Mouse (Mus musculus) gastrocnemius, adult 2 months (tissue): ENCODE data around the gene Serinc3. TPM values are rescaled to one million over a fixed set of nuclear protein-coding genes. Genes with fewer than 3 reads are reported as not detected.

Experiments used
- DNase-seq: peaks from one replicate; pipeline ENCODE4 v3.0.0; 2022
- H3K27ac ChIP-seq: fragments of 200-600 bp; 2 replicates; pipeline ENCODE4 v1.8.1; 2022; ENCODE audit warnings: mild to moderate bottlenecking
- H3K4me3 ChIP-seq: fragments of 200-600 bp; 2 replicates; pipeline ENCODE4 v1.8.1; 2022; ENCODE audit warnings: mild to moderate bottlenecking, moderate library complexity
- CTCF ChIP-seq: fragments of 200-600 bp; IDR thresholded peaks from 2 replicates; pipeline ENCODE4 v1.8.1; 2022; ENCODE audit warnings: antibody characterized with exemption, mild to moderate bottlenecking, moderate library complexity
- intact Hi-C: fragments of 180-260 bp; cut with DNase I; formaldehyde crosslinking; loops from one replicate; pipeline ENCODE4 v1.15.1; 2025
- total RNA-seq, 2 experiments: library from RNA; stranded (reverse); gene quantifications; 2 replicates each; pipeline ENCODE4 v1.2.3; 2021

The Serinc3 gene
- total RNA-seq, 2 experiments from 2014 or later: 118 to 147 TPM

GRCm38 (mm10) chr2:163613990-163614389, 30.9 kb downstream of the Serinc3 start:
- Histone ChIP-seq H3K27ac (no peak overlapping the region), H3K4me3 (no peak overlapping the region)
- intact Hi-C loops: no loop called here
- DNase-seq: no peak
- no peak for TF ChIP-seq CTCF

DNA sequence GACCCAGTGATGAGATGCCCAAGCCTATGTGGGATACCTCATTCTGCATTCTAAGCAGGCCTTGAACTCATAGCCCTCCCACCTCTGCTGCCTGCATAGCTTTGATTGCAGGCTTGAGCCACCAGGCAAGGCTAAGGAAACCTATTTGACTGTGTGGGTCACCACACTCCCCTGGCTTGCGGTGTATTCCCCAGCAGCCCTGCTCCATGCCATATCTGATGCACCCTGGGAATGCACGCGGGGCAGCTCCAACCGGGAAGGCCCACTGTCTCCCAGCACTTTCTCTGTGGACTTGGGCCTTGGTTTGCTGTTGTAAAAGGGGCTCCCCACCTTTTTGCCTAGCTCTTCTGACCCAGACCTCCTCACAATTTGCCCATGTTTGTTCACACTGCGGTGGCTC, 31.7 kb downstream of the Serinc3 start:
- TF ChIP-seq CTCF: no peak
- intact Hi-C loops: no loop called here
- Histone ChIP-seq H3K4me3 (no peak overlapping the region), H3K27ac (no peak overlapping the region)
- DNase-seq: no peak

DNA sequence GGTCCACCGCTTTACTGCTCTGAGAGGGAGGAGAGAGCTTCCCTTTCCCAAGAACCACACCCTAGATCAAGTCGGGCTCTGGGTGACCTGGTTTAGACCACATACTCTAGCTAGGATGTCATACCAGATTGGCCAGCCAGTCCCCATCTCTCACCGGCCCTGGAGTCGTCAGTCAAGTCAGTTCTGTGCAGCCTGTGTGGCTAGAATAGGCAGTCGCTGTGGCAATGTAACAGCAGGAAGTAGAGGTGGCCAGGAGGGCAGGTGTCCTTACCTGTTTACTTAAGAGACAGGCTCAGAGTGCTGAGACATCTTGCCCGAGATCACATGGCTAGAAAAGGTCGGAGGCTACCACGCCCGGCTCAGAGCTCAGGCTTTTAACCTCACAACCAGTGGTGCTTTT, 33.8 kb downstream of the Serinc3 start:
- TF ChIP-seq CTCF: no peak
- H3K27ac ChIP-seq: peak overlapping the region; percentile 13; the same call in 1 of the 2 replicates
- intact Hi-C loops: no loop called here
- H3K4me3 ChIP-seq: no peak overlapping the region
- DNase-seq: no peak

- TF ChIP-seq CTCF: no peak
- no peak overlapping the region for H3K4me3 ChIP-seq
- no peak overlapping the region for H3K27ac ChIP-seq
- intact Hi-C loops: no loop called here
- DNase-seq: no peak
Measured at GRCm38 (mm10) chr2:163609281-163609975, 35.5 kb downstream of the Serinc3 start.

- no peak overlapping the region for H3K27ac ChIP-seq
- H3K4me3 ChIP-seq: no peak overlapping the region
- intact Hi-C loops: no loop called here
- no peak for TF ChIP-seq CTCF
- DNase-seq: no peak
Measured at GRCm38 (mm10) chr2:163608008-163608407, 36.9 kb downstream of the Serinc3 start.

DNA sequence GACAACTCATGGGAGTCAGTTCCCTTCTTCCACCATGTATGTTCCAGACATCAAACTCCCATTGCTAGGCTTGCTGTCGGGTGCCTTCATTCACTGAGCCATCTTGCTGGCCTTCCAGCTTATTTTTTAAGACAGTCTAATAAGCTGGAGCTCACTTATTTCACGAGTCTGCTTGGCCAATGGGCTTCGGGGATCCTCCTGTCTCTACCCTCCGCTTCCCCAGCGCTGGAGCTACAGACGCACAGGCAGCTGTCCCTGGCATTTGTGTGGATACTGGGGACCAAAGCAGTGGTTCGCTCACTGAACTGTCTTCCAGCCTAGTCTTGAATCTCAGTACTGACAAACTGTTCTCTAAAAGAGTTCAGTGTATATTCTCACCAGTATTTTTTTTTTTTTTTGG, 38.8 kb downstream of the Serinc3 start:
- no peak overlapping the region for H3K27ac ChIP-seq
- no peak for DNase-seq
- no peak overlapping the region for H3K4me3 ChIP-seq
- intact Hi-C loops: no loop called here
- TF ChIP-seq CTCF: no peak

DNA sequence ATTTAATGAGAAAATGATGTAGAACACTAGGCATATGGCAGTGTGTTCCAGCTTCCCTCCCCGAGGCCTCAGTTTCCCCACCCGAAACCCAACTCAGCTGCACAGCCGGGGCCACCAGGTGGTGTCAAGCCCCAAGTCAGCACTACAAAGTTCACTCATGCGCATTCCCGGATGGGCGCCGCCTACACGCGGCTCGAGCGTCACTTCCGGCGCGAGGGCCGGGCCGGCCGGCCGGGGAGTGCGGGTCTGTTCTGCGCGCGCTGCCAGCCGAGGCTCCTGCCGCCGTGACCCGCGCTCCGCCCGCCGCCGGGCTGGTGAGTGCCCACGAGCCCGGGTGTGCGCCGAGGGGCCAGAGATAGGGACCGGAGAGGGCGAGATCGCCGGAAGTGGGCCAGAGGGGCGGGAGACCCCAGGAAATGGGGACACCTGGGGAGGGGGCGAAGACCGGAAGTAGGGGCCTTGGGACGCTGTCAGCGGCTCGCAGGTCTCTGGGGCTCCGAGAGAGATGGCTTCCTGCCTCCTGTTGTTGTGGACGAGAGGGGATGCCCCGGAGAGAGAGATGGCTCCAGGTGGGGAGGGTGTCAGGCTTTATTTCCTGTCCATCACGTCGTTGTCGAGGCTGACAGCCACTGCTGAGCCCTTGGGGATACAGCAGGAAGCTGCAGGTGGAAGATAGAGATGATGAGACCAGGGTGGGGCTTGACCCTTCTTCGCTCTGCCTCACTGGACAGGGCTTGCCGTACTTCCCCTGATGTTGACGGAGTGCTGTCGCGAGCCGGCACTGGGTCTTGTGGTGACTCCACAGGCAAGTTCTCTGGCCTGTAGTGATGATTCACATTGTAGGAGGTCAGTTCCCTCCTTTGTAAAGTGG, 42.6 kb downstream of the Serinc3 start, which contains the start of gene Ttpal:
TSS of gene Ttpal (plus strand) at position 214 of the 871 bp plus-strand sequence.
- Histone ChIP-seq H3K27ac (peak within 1 kb of the TSS; percentile 99), H3K4me3 (peak within 1 kb of the TSS; percentile 80)
- peak; percentile 79 for TF ChIP-seq CTCF
- DNase-seq: peak; percentile 93
- intact Hi-C loops: loop anchor here (1.0 to 2.0 kb wide), 2 partner anchors 36 to 117 kb away; no protein-coding TSS in a partner anchor

DNA sequence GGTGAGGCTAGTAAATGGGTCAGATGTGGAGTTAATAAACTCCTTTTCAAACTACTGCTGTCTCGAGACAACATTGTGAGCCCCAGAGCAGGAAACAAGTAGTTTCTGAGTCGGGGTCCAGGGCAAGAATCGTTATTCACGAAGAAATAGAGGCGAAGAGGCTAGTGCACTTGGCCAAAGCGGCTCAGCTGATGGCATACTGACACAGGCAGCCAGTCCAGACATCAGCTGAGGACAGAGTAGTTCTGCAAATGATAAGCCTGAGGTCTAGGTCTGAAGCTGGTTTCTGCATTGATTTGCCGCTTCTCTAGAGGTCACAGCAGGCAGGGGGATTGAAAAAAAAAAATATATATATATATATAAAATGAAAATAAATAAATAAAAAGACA, 43.2 kb downstream of the Serinc3 start:
- no peak for DNase-seq
- peak overlapping the region; percentile 80 for H3K4me3 ChIP-seq
- no peak for TF ChIP-seq CTCF
- intact Hi-C loops: loop anchor here (1.0 to 2.0 kb wide), 2 partner anchors 37 to 118 kb away; no protein-coding TSS in a partner anchor
- H3K27ac ChIP-seq: peak overlapping the region; percentile 99

GRCm38 (mm10) chr2:163601066-163601465, 43.9 kb downstream of the Serinc3 start:
- no peak for TF ChIP-seq CTCF
- intact Hi-C loops: no loop called here
- Histone ChIP-seq H3K27ac (peak overlapping the region; percentile 99), H3K4me3 (no peak overlapping the region)
- DNase-seq: no peak

DNA sequence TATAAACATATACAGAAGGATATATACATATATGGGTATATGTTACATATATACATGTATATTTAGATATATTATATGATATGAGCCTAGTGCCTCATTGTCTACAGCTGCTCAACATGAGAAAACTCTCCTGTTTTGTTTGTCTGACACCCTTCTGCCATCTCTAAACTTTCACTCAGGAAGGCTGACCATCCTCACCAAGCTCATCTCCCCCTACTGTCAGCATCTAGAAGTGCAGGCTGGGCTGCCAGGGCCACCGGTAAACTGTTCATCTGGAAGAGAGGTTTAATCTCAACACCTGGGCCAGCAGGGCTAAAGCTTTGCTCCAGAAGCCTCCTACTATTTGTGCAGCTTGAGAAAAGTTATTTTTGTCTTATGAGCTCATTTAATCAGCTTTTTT, 45.7 kb downstream of the Serinc3 start:
- intact Hi-C loops: loop anchor here (2.0 to 10.0 kb wide), 2 partner anchors 64 to 144 kb away; no protein-coding TSS in a partner anchor
- Histone ChIP-seq H3K4me3 (no peak overlapping the region), H3K27ac (peak overlapping the region; percentile 48; the same call in 1 of the 2 replicates)
- peak; percentile 86 for TF ChIP-seq CTCF
- peak; percentile 81 for DNase-seq

GRCm38 (mm10) chr2:163597661-163598060, 47.3 kb downstream of the Serinc3 start:
- intact Hi-C loops: loop anchor here (2.0 to 10.0 kb wide), 2 partner anchors 63 to 143 kb away; no protein-coding TSS in a partner anchor
- Histone ChIP-seq H3K4me3 (no peak overlapping the region), H3K27ac (no peak overlapping the region)
- TF ChIP-seq CTCF: peak; percentile 54
- DNase-seq: peak; percentile 46

- no peak for TF ChIP-seq CTCF
- Histone ChIP-seq H3K4me3 (no peak overlapping the region), H3K27ac (peak overlapping the region; percentile 86)
- intact Hi-C loops: loop anchor here (10.0 kb wide), 1 partner anchor 142 kb away; no protein-coding TSS in a partner anchor
- no peak for DNase-seq
Measured at GRCm38 (mm10) chr2:163596873-163597155, 48.1 kb downstream of the Serinc3 start.
